Mouse (Mus musculus) liver, embryonic 14.5 days (tissue): Measurements from ENCODE around the gene Usp5. TPM values are rescaled to one million over a fixed set of nuclear protein-coding genes. Genes with fewer than 3 reads are reported as not detected.
A peak's percentile ranks its signal among the peaks of the same experiment; 100 is the strongest.

ENCODE experiments used
- ATAC-seq: fragments of 200-750 bp; cut with Nextera tagmentation; 2 replicates; pipeline ENCODE4 v1.8.0; 2017; ENCODE audit warnings: moderate number of reproducible peaks, mild to moderate bottlenecking, moderate library complexity; ENCODE audit not compliant: insufficient read depth
- DNase-seq, 3 experiments: peaks; one replicate each; pipeline ENCODE4 v3.0.0-alpha.2; 2012 to 2013; ENCODE audit warnings: low read depth in 3 of 3, low spot score in 3 of 3
- H3K27ac ChIP-seq: fragments of 300-500 bp; sonication (generic); 2 replicates; pipeline ENCODE4 v1.5.1; 2014; ENCODE audit warnings: moderate library complexity, mild to moderate bottlenecking, control low read depth, inconsistent platforms
- H3K27me3 ChIP-seq: fragments of 300-500 bp; sonication (generic); 2 replicates; pipeline ENCODE4 v1.6.1; 2014; ENCODE audit warnings: mild to moderate bottlenecking, low read length, moderate library complexity; ENCODE audit not compliant: control insufficient read depth, insufficient read depth
- H3K36me3 ChIP-seq: fragments of 300-500 bp; sonication (generic); replicated peaks from 2 replicates; pipeline ENCODE4 v1.6.1; 2014; ENCODE audit warnings: low read depth; ENCODE audit not compliant: control insufficient read depth, insufficient read depth
- H3K4me1 ChIP-seq, 2 experiments: fragments of 200-500 bp in 1 of 2; fragments of 300-500 bp in 1 of 2; sonication (generic) in 1 of 2; replicated peaks; 2 replicates each; pipeline ENCODE4 v1.6.1; 2012 to 2014; ENCODE audit warnings: antibody characterized with exemption in 1 of 2, inconsistent platforms in 1 of 2, low read length in 1 of 2; ENCODE audit not compliant: control insufficient read depth in 2 of 2, insufficient read depth in 2 of 2
- H3K4me2 ChIP-seq: fragments of 300-500 bp; sonication (generic); 2 replicates; pipeline ENCODE4 v1.6.1; 2014; ENCODE audit warnings: low read depth, mild to moderate bottlenecking, control low read depth, moderate library complexity
- H3K4me3 ChIP-seq, 2 experiments: fragments of 200-500 bp in 1 of 2; fragments of 300-500 bp in 1 of 2; sonication (generic) in 1 of 2; 2 replicates each; pipeline ENCODE4 v1.5.1; 2012 to 2014; ENCODE audit warnings: low read depth in 2 of 2, low read length in 2 of 2, mild to moderate bottlenecking in 2 of 2, control low read depth in 1 of 2, inconsistent platforms in 1 of 2, moderate library complexity in 1 of 2; ENCODE audit not compliant: insufficient read depth in 1 of 2
- H3K9ac ChIP-seq: fragments of 300-500 bp; sonication (generic); replicated peaks from 2 replicates; pipeline ENCODE4 v1.6.1; 2014; ENCODE audit warnings: mild to moderate bottlenecking, control low read depth, moderate library complexity
- H3K9me3 ChIP-seq: fragments of 300-500 bp; sonication (generic); 2 replicates; pipeline ENCODE4 v1.6.1; 2016; ENCODE audit warnings: low read length, mixed read lengths; ENCODE audit not compliant: control insufficient read depth
- CTCF ChIP-seq: IDR thresholded peaks from 2 replicates; pipeline ENCODE4 v1.5.1; 2016; ENCODE audit warnings: antibody characterized with exemption, low read depth, control low read depth
- EP300 ChIP-seq: IDR thresholded peaks from 2 replicates; pipeline ENCODE4 v1.6.1; 2016; ENCODE audit warnings: antibody characterized with exemption, low read depth
- WGBS: fragments of 180-500 bp; shearing (Covaris S2); extraction: QIAGEN DNeasy Blood & Tissue Kit; methylation state at CpG from one replicate; pipeline ENCODE4 v1.1.7; 2014; ENCODE audit not compliant: insufficient replicate concordance; 5-methylcytosine and 5-hydroxymethylcytosine counted together
- polyA plus RNA-seq, 2 experiments: library from polyadenylated mRNA; depleted of rRNA in 1 of 2; stranded (reverse) in 1 of 2; unstranded in 1 of 2; fragments of >200 nt; fragmentation: Nextera tagmentation in 1 of 2; extraction: Ambion mirVana in 1 of 2; gene quantifications; 2 replicates each; pipeline versions ENCODE4 v1.2.1 to v1.2.3; 2012 to 2014

Usp5 gene
- polyA plus RNA-seq, 2 experiments: 27.6 to 38.0 TPM

GRCm38 (mm10) chr6:124814858-124815774, 14.2 kb downstream of the Usp5 start:
- TF ChIP-seq CTCF: 0 out of 2 replicates have a peak, but pooled peaks have one; percentile 2
- TF ChIP-seq EP300: no peak
- ATAC-seq: no peak
- H3K9ac ChIP-seq: no peak overlapping the region
- H3K4me3 ChIP-seq: no peak overlapping the region
- H3K36me3 ChIP-seq: peaks cover 35% of the 10 kb centered on the region
- peaks cover 11 to 17% of the 10 kb centered on the region in 2 experiments for H3K4me1 ChIP-seq
- H3K4me2 ChIP-seq: no peak overlapping the region; the same call in 1 of the 2 replicates
- no peaks in the 10 kb centered on the region for H3K27me3 ChIP-seq
- no peaks in the 10 kb centered on the region for H3K9me3 ChIP-seq
- 65% methylated on average over 9 of the region's 9 CpGs for WGBS
- no peak for DNase-seq
- no peak overlapping the region for H3K27ac ChIP-seq

DNA sequence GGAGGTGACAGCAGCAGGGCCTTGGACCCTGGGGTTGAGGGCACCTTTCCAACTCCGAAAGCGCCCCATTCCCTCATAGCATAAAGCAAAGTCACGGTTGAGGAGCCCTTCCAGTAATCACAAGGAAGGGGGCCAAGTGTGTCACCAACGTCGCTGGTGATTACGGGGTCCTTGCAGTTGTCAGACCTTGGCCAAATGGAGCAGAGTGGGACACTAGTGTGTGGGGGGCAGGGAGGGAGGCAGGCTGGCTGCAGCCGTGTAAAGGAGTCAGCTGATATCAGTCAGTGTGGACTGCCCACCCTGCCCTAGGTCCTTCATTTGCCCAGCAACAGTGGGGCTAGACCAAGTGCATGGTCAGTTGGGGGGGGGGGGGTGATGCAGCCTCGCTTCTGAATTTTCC, 14.8 kb downstream of the Usp5 start:
- Histone ChIP-seq H3K9me3 (no peaks in the 10 kb centered on the region), H3K36me3 (peaks cover 33% of the 10 kb centered on the region), H3K4me3 (peak overlapping the region; percentile 89 to 94; a peak in 3 of 4 replicates), H3K9ac (peak overlapping the region; percentile 90; the same call in 1 of the 2 replicates), H3K4me2 (peak overlapping the region; percentile 88), H3K27me3 (no peaks in the 10 kb centered on the region), H3K4me1 (peaks cover 13 to 23% of the 10 kb centered on the region in 2 experiments), H3K27ac (no peak overlapping the region)
- no peak for DNase-seq
- 34% methylated on average over 8 of the region's 8 CpGs for WGBS
- ATAC-seq: no peak; the same call in 1 of the 2 replicates
- TF ChIP-seq CTCF (no peak), EP300 (no peak)

DNA sequence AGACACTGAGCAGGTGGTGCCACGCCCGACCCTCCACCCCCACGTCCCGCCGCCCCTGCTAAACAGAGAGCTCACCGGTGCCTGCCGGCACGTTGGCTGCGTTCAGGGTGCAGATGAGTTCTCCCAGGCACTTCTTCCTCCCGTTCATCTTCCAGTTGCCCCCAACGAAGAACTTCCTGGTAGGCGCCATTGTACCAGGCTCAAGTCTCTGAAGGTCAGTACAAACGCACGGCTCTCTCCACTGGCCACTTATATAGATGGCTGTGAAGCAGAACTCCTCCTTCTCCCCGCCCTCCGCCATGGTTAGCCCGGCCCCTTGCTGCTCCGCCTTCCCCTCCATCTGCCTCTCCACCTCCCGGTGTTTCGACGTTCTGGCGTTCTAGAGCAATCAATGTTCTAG, 15.4 kb downstream of the Usp5 start, which contains the start of gene Tpi1:
TSS of gene Tpi1 (minus strand) at position 364 of the 400 bp plus-strand sequence.
- Histone ChIP-seq H3K4me3 (peak within 1 kb of the TSS; percentile 89 to 94), H3K9me3 (no peaks in the 10 kb centered on the region), H3K27me3 (no peaks in the 10 kb centered on the region), H3K27ac (peak within 1 kb of the TSS; percentile 84), H3K36me3 (peaks cover 33% of the 10 kb centered on the region), H3K4me2 (peak within 1 kb of the TSS; percentile 88), H3K9ac (peak within 1 kb of the TSS; percentile 90), H3K4me1 (peaks cover 13 to 23% of the 10 kb centered on the region in 2 experiments)
- WGBS: under 1% methylated on average over 22 of the region's 22 CpGs
- ATAC-seq (peak; percentile 83), DNase-seq (peak; percentile 75 to 79 (median 76))
- TF ChIP-seq EP300 (no peak), CTCF (no peak)

DNA sequence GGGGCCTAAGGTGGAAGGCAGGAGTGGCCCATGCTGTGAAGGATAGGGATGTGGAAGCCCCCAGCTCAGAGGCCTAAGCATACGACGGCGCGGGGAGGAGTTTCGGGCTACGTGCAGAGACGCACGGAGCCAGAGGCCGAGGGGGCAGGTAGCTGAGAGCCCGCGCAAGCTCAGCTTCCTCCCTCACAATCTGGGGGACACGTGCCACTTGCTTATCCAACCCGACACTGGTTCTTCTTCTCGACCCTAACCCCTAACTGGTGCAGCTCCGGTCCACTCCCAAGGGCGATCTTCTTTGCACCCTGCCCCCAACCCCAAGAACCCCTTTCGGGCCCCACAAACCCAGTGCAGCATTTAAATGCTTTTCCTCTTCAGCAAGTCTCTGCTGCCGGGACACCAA, 15.8 kb downstream of the Usp5 start:
- TF ChIP-seq CTCF: no peak
- no peak for TF ChIP-seq EP300
- Histone ChIP-seq H3K4me3 (peak overlapping the region; percentile 89 to 94), H3K36me3 (peaks cover 29% of the 10 kb centered on the region), H3K27ac (peak overlapping the region; percentile 84), H3K27me3 (no peaks in the 10 kb centered on the region), H3K4me2 (peak overlapping the region; percentile 88), H3K9me3 (no peaks in the 10 kb centered on the region), H3K4me1 (peaks cover 13 to 23% of the 10 kb centered on the region in 2 experiments), H3K9ac (peak overlapping the region; percentile 90)
- ATAC-seq (peak; percentile 66), DNase-seq (peak; percentile 52 to 62 (median 57))
- WGBS: under 1% methylated on average over 17 of the region's 18 CpGs

DNA sequence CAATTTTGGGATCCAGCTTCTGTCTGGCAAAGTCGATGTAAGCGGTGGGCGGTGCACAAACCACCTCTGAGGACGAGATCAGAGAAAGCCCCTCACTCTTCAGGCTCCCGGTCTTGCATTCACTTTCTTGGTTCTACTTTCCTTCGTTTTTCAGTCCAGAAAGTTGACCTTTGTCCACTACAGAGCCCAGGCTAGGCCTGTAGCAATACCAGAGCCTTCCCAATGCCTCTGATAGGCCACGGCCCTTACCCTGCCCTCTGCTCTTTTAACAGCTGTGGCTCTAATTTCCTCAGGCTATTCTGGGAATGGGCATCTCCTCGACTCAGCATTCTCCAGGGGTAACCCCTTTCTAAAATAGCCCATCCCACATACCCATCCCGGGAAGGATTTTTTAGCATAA, 16.4 kb downstream of the Usp5 start:
- H3K36me3 ChIP-seq: peaks cover 26% of the 10 kb centered on the region
- TF ChIP-seq CTCF (no peak), EP300 (no peak)
- H3K4me2 ChIP-seq: peak overlapping the region; percentile 88
- no peaks in the 10 kb centered on the region for H3K9me3 ChIP-seq
- H3K4me3 ChIP-seq: peak overlapping the region; percentile 89 to 94
- H3K9ac ChIP-seq: peak overlapping the region; percentile 90
- no peaks in the 10 kb centered on the region for H3K27me3 ChIP-seq
- H3K27ac ChIP-seq: peak overlapping the region; percentile 84
- H3K4me1 ChIP-seq: peaks cover 17 to 28% of the 10 kb centered on the region in 2 experiments
- DNase-seq (no peak), ATAC-seq (no peak)
- WGBS: 24% methylated on average over 9 of the region's 9 CpGs
